Mouse (Mus musculus): ENCODE measurements around the gene Tmem132a. TPM values are rescaled to one million over a fixed set of nuclear protein-coding genes. Genes with fewer than 3 reads are reported as not detected.

Gene Tmem132a
- polyA plus RNA-seq, 1 experiment from 2014 or later = 59.3 TPM

Other genes with a start within 250 kb of the Tmem132a start
- 1.1 and 1.9 TPM in 2 replicates for gene Vwce, start 235.7 kb downstream of the Tmem132a start, polyA plus RNA-seq (2014; fragmentation: Nextera tagmentation; extraction: Ambion mirVana)
- 10.2 and 14.1 TPM in 2 replicates for gene Pga5, start 191.9 kb downstream of the Tmem132a start, polyA plus RNA-seq (2014; fragmentation: Nextera tagmentation; extraction: Ambion mirVana)
- 37.5 and 40.4 TPM in 2 replicates for gene Vps37c, start 181.2 kb downstream of the Tmem132a start, polyA plus RNA-seq (2014; fragmentation: Nextera tagmentation; extraction: Ambion mirVana)
- 0.77 and 2.1 TPM in 2 replicates for gene Cd5, start 130.9 kb downstream of the Tmem132a start, polyA plus RNA-seq (2014; fragmentation: Nextera tagmentation; extraction: Ambion mirVana)
- gene Cd6, start 39.9 kb downstream of the Tmem132a start, polyA plus RNA-seq (2014; fragmentation: Nextera tagmentation; extraction: Ambion mirVana) = 0.58 TPM in 1 of 2 replicates, not detected in the other
- gene Slc15a3, start 30.2 kb downstream of the Tmem132a start, polyA plus RNA-seq (2014; fragmentation: Nextera tagmentation; extraction: Ambion mirVana) = 0.45 and 0.52 TPM in 2 replicates
- 132 and 137 TPM in 2 replicates for gene Tmem109, start 12.1 kb upstream of the Tmem132a start, polyA plus RNA-seq (2014; fragmentation: Nextera tagmentation; extraction: Ambion mirVana)
- 47.9 and 49.9 TPM in 2 replicates for gene Prpf19, start 25.3 kb upstream of the Tmem132a start, polyA plus RNA-seq (2014; fragmentation: Nextera tagmentation; extraction: Ambion mirVana)
- gene Zp1, start 50.7 kb upstream of the Tmem132a start, polyA plus RNA-seq (2014; fragmentation: Nextera tagmentation; extraction: Ambion mirVana) = not detected in 2 replicates
- gene Ptgdr2, start 67.2 kb upstream of the Tmem132a start, polyA plus RNA-seq (2014; fragmentation: Nextera tagmentation; extraction: Ambion mirVana) = not detected in 2 replicates
- 21.3 and 24.6 TPM in 2 replicates for gene Ccdc86, start 79.3 kb upstream of the Tmem132a start, polyA plus RNA-seq (2014; fragmentation: Nextera tagmentation; extraction: Ambion mirVana)
- gene Ms4a10, start 104.7 kb upstream of the Tmem132a start, polyA plus RNA-seq (2014; fragmentation: Nextera tagmentation; extraction: Ambion mirVana) = 0.52 TPM in 1 of 2 replicates, not detected in the other
- not detected in 2 replicates for gene Ms4a15, start 123.3 kb upstream of the Tmem132a start, polyA plus RNA-seq (2014; fragmentation: Nextera tagmentation; extraction: Ambion mirVana)
- gene Ms4a18, start 148.1 kb upstream of the Tmem132a start, polyA plus RNA-seq (2014; fragmentation: Nextera tagmentation; extraction: Ambion mirVana) = 0.35 TPM in 1 of 2 replicates, not detected in the other
- 9.1 and 9.8 TPM in 2 replicates for gene Ms4a8a, start 211.2 kb upstream of the Tmem132a start, polyA plus RNA-seq (2014; fragmentation: Nextera tagmentation; extraction: Ambion mirVana)

Data from stomach, embryonic 14.5 days (tissue).